Mouse (Mus musculus) NIH3T3 (cell line): ENCODE data around the gene Gm3002.
"Not testable (repeated sequence)": the region's sequence is repeated elsewhere in the genome, so short reads cannot be mapped to it uniquely, and the experiment has no call there.

Source experiments
- DNase-seq: peaks from one replicate; pipeline ENCODE4 v3.0.0-alpha.2; 2012; ENCODE audit warnings: low read depth

The Gm3002 gene

GRCm38 (mm10) chr14:3809774-3810173 is at the start of gene Gm3002:
Gm3002 (plus strand) TSS chr14:3810074.
- DNase-seq, result not testable (repeated sequence)

- DNase-seq, result not testable (repeated sequence)
These were observed 36.1 kb downstream of the Gm3002 start, which contains the start of gene Gm3033 for GRCm38 (mm10) chr14:3845945-3846344. Gm3033 (plus strand) TSS chr14:3846245.

- not testable (repeated sequence) for DNase-seq
These were observed 74.0 kb downstream of the Gm3002 start, which contains the start of gene Gm2916 for GRCm38 (mm10) chr14:3883872-3884271. Gm2916 (plus strand) TSS chr14:3884172.

GRCm38 (mm10) chr14:3931456-3931855 is 121.6 kb downstream of the Gm3002 start, which contains the start of gene Gm3029:
Gm3029 (plus strand) TSS chr14:3931756.
- not testable (repeated sequence) for DNase-seq

GRCm38 (mm10) chr14:3963247-3963646 is 153.4 kb downstream of the Gm3002 start, which contains the start of gene Gm3095:
Gm3095 (plus strand) TSS chr14:3963547.
- DNase-seq, result not testable (repeated sequence)

GRCm38 (mm10) chr14:3998094-3998493 is 188.2 kb downstream of the Gm3002 start, which contains the start of gene Gm3099:
Gm3099 (plus strand) TSS chr14:3998394.
- not testable (repeated sequence) for DNase-seq
